Mouse (Mus musculus) testis, postnatal 14 days (tissue): ENCODE data around the gene Taf12.

Source experiments
- DNase-seq: peaks from one replicate; pipeline ENCODE4 v3.0.0; 2021; ENCODE audit warnings: low spot score

The Taf12 gene

GRCm38 (mm10) chr4:132311209-132311608, 37.0 kb downstream of the Taf12 start:
- DNase-seq = no peak

- no peak for DNase-seq
Observed at GRCm38 (mm10) chr4:132311801-132312200, 37.6 kb downstream of the Taf12 start.

- no peak for DNase-seq
Observed at GRCm38 (mm10) chr4:132312627-132313026, 38.5 kb downstream of the Taf12 start.

- DNase-seq = no peak
Observed at GRCm38 (mm10) chr4:132315711-132316110, 41.5 kb downstream of the Taf12 start.

- no peak for DNase-seq
Observed at GRCm38 (mm10) chr4:132326481-132326880, 52.3 kb downstream of the Taf12 start.

GRCm38 (mm10) chr4:132328391-132328982, 54.3 kb downstream of the Taf12 start:
- DNase-seq = no peak

GRCm38 (mm10) chr4:132329115-132329834, 55.1 kb downstream of the Taf12 start, which contains the start of gene Trnau1ap:
Trnau1ap (minus strand) TSS chr4:132329538.
- DNase-seq = peak; percentile 92

GRCm38 (mm10) chr4:132329835-132330354, 55.7 kb downstream of the Taf12 start:
- no peak for DNase-seq

GRCm38 (mm10) chr4:132331960-132332359, 57.8 kb downstream of the Taf12 start:
- no peak for DNase-seq

- DNase-seq = no peak
Observed at GRCm38 (mm10) chr4:132332880-132333279, 58.7 kb downstream of the Taf12 start.

- no peak for DNase-seq
Observed at GRCm38 (mm10) chr4:132338943-132339342, 64.8 kb downstream of the Taf12 start.

- no peak for DNase-seq
Observed at GRCm38 (mm10) chr4:132341451-132341850, 67.3 kb downstream of the Taf12 start.

- DNase-seq = no peak
Observed at GRCm38 (mm10) chr4:132344403-132345134, 70.4 kb downstream of the Taf12 start.
